Mouse (Mus musculus) heart, embryonic 10.5 days (tissue): ENCODE measurements around the gene Pcmt1. TPM values are rescaled to one million over a fixed set of nuclear protein-coding genes. Genes with fewer than 3 reads are reported as not detected.

Experiments
- DNase-seq: peaks from one replicate; pipeline ENCODE4 v3.0.0-alpha.2; 2017; ENCODE audit warnings: low spot score
- H3K27ac ChIP-seq: fragments of 300-500 bp; sonication (generic); 2 replicates; pipeline ENCODE4 v1.5.1; 2016; ENCODE audit warnings: mild to moderate bottlenecking
- H3K27me3 ChIP-seq: fragments of 300-500 bp; sonication (generic); 2 replicates; pipeline ENCODE4 v1.6.1; 2016; ENCODE audit warnings: mild to moderate bottlenecking; ENCODE audit not compliant: poor library complexity, insufficient read depth, severe bottlenecking
- H3K36me3 ChIP-seq: fragments of 300-500 bp; sonication (generic); 2 replicates; pipeline ENCODE4 v1.6.1; 2016; ENCODE audit warnings: mild to moderate bottlenecking, moderate library complexity
- H3K4me1 ChIP-seq: fragments of 300-500 bp; sonication (generic); 2 replicates; pipeline ENCODE4 v1.6.1; 2016; ENCODE audit warnings: mild to moderate bottlenecking
- H3K4me3 ChIP-seq: fragments of 300-500 bp; sonication (generic); 2 replicates; pipeline ENCODE4 v1.5.1; 2016; ENCODE audit warnings: mild to moderate bottlenecking, moderate library complexity
- H3K9me3 ChIP-seq: fragments of 300-500 bp; sonication (generic); 2 replicates; pipeline ENCODE4 v1.6.1; 2016; ENCODE audit warnings: mild to moderate bottlenecking, moderate library complexity
- WGBS: fragments of 180-500 bp; shearing (Covaris S2); methylation state at CpG from one replicate; pipeline ENCODE4 v1.1.7; 2016; 5-methylcytosine and 5-hydroxymethylcytosine counted together
- polyA plus RNA-seq: library from polyadenylated mRNA; unstranded; fragments of >200 nt; fragmentation: Nextera tagmentation; extraction: Ambion mirVana; gene quantifications from 2 replicates; pipeline ENCODE4 v1.2.1, GENCODE M21; 2016

Gene Pcmt1
- polyA plus RNA-seq, 1 experiment from 2014 or later = 143 TPM

- no peaks in the 10 kb centered on the region for H3K9me3 ChIP-seq
- H3K36me3 ChIP-seq = peaks cover 71% of the 10 kb centered on the region
- H3K27me3 ChIP-seq = no peaks in the 10 kb centered on the region
- no peak for DNase-seq
- H3K4me1 ChIP-seq = no peaks in the 10 kb centered on the region
- no peak overlapping the region for H3K27ac ChIP-seq
- H3K4me3 ChIP-seq = no peak overlapping the region
- WGBS = 72% methylated on average over 1 of the region's 1 CpGs
Observed at GRCm38 (mm10) chr10:7673673-7674072, 7.3 kb downstream of the Pcmt1 start.

GRCm38 (mm10) chr10:7667342-7667802, 13.6 kb downstream of the Pcmt1 start, which contains the start of gene Nup43:
TSS of gene Nup43 (plus strand) at chr10:7667503.
- peaks cover 26% of the 10 kb centered on the region for H3K36me3 ChIP-seq
- under 1% methylated on average over 24 of the region's 24 CpGs for WGBS
- DNase-seq = peak; percentile 95

GRCm38 (mm10) chr10:7664889-7665288, 16.0 kb downstream of the Pcmt1 start:
- 88% methylated on average over 1 of the region's 1 CpGs for WGBS

More at GRCm38 (mm10) chr10:7667342-7667802, 13.6 kb downstream of the Pcmt1 start, which contains the start of gene Nup43:
- peak within 1 kb of the TSS; percentile 89 for H3K4me3 ChIP-seq
- H3K4me1 ChIP-seq = peaks cover 13% of the 10 kb centered on the region
- H3K9me3 ChIP-seq = no peaks in the 10 kb centered on the region
- H3K27ac ChIP-seq = peak within 1 kb of the TSS; percentile 88
- no peaks in the 10 kb centered on the region for H3K27me3 ChIP-seq

DNA sequence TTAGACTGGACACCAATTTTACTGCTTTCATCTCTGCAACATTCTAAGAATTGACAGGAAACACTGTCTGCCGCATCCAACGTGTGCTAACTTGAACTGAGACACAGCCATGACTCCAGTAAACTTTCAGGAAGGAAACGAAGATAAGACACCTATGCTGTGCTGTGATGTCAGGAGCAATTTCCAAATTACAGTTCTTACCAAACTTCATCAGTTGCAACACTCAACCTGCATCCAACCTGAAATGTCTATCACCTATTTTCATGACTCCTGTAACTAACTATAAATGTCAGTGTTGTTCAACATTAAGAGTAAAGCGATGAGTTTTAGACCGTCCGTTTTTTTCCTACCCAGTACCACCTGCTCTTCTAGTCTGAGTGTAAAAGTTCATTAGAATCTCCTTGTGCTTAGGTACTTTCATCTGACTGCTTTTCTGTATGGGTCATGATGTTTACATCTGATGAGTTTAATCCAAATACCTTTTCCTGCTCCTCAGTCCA, 16.9 kb downstream of the Pcmt1 start:
- DNase-seq = no peak
- H3K4me1 ChIP-seq = peaks cover 13% of the 10 kb centered on the region
- H3K4me3 ChIP-seq = peak overlapping the region; percentile 81
- no peaks in the 10 kb centered on the region for H3K9me3 ChIP-seq
- peak overlapping the region; percentile 96 for H3K27ac ChIP-seq
- no peaks in the 10 kb centered on the region for H3K27me3 ChIP-seq
- WGBS = 56% methylated on average over 6 of the region's 6 CpGs
- no peaks in the 10 kb centered on the region for H3K36me3 ChIP-seq

More at GRCm38 (mm10) chr10:7664889-7665288, 16.0 kb downstream of the Pcmt1 start:
- DNase-seq = no peak
- Histone ChIP-seq H3K27ac (no peak overlapping the region), H3K4me3 (no peak overlapping the region), H3K36me3 (peaks cover 5% of the 10 kb centered on the region), H3K4me1 (peaks cover 13% of the 10 kb centered on the region), H3K9me3 (no peaks in the 10 kb centered on the region), H3K27me3 (no peaks in the 10 kb centered on the region)

DNA sequence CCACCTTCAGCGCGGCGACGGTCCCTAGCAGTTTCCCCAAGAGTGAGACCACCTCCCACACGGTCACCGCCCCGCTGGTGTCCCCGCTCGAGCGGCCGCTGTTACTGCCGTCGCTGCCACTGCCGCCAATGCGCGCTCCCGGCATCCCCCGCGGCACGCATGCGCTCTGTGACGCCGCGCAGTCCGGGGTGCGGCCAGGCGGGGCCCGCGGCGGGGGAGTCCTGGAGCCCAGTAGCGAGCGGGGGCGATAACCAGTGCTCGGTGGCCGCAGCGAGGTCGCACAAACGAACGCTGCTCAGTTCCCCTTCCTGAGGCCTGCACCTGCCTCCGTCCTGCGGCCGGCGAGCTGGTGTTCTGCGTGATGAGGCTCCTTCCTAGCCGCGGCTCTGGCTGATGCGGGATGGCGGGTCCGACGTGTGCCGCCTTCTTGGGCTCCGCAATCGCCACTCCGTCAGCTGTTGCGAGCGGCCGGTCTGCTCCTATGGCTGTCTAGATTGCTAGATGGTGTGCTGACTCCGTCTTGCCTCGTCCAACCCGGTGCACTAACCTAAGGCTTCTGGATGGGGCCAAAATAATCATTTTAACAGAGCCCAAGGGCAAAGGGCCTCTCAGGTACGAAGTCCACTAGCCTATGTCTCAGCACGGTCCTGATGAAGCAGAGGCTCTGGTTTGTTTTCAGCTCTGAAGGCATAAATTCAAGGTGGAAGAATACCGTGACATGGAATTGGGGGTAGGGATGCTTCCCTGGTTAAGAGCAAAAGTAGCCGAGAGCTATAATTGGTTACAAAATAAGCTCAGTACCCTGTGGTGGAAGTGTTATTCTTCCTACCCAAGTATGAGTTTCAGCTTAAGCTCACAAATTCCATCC, 17.5 kb downstream of the Pcmt1 start:
- no peaks in the 10 kb centered on the region for H3K36me3 ChIP-seq
- H3K4me1 ChIP-seq = peaks cover 11% of the 10 kb centered on the region
- peak overlapping the region; percentile 81 for H3K4me3 ChIP-seq
- WGBS = under 1% methylated on average over 64 of the region's 64 CpGs
- no peaks in the 10 kb centered on the region for H3K9me3 ChIP-seq
- peak overlapping the region; percentile 96 for H3K27ac ChIP-seq
- peak; percentile 93 for DNase-seq
- no peaks in the 10 kb centered on the region for H3K27me3 ChIP-seq

DNA sequence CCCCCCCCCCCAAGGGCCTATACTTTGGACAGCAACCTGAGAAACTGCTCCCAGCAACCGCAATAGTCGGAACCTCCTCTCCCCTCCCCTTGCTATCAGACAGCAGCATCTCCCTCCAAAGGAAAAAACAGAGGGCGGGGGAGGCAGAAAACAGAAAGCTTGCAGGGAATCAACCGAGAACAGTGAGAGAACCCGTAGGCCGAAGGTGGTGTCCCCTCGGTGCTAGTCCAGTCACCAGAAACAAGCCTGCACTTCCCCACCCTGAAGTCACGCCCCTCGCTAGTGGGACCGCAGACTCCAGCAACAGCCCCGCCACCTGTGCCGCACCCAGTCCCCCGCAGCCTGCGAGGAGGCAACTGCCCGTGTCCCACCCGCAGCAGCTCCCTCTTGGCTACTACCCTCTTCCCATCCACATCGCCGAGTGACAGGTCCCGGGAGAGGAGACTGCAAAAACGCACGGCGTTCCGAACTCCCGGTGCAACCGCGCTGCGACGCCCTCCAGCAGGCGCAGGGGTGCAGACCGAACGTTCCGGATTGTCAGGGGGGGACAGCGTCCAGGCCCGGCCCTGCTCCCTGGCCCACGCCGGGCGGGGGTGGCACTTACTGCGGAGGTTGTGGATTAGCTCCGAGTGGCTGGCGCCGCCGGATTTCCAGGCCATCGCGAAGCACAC, 18.3 kb downstream of the Pcmt1 start:
- peak; percentile 89 for DNase-seq
- H3K27ac ChIP-seq = peak overlapping the region; percentile 96
- peaks cover 6% of the 10 kb centered on the region for H3K4me1 ChIP-seq
- WGBS = under 1% methylated on average over 44 of the region's 44 CpGs
- H3K9me3 ChIP-seq = no peaks in the 10 kb centered on the region
- H3K27me3 ChIP-seq = no peaks in the 10 kb centered on the region
- H3K36me3 ChIP-seq = no peaks in the 10 kb centered on the region
- peak overlapping the region; percentile 81 for H3K4me3 ChIP-seq

GRCm38 (mm10) chr10:7651057-7651456, 29.9 kb downstream of the Pcmt1 start:
- Histone ChIP-seq H3K9me3 (no peaks in the 10 kb centered on the region), H3K4me1 (no peaks in the 10 kb centered on the region), H3K4me3 (no peak overlapping the region), H3K27ac (no peak overlapping the region), H3K36me3 (peaks cover 31% of the 10 kb centered on the region), H3K27me3 (no peaks in the 10 kb centered on the region)
- DNase-seq = peak; percentile 2
- 91% methylated on average over 2 of the region's 2 CpGs for WGBS

DNA sequence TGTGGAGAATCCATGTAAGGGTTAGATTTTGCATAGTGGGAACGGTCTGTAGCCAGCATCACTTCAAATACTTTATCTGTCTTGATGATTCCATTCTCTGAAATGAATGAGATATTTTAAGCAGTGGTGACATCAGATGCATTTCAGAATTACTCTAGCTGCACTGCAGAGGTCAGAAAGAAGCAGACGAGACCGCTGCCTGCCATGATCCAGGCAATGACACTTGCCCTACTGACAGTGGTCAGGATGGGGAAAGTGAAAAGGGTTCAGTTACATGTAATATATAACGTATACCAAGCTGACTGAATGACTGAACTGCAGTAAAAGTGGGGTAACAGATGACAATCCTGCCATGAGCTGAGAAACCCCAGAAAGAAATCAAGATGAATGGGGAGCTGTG, 31.9 kb downstream of the Pcmt1 start:
- H3K9me3 ChIP-seq = no peaks in the 10 kb centered on the region
- peaks cover 44% of the 10 kb centered on the region for H3K36me3 ChIP-seq
- no peak overlapping the region for H3K4me3 ChIP-seq
- WGBS = 86% methylated on average over 4 of the region's 4 CpGs
- no peak for DNase-seq
- no peak overlapping the region for H3K27ac ChIP-seq
- no peaks in the 10 kb centered on the region for H3K4me1 ChIP-seq
- H3K27me3 ChIP-seq = no peaks in the 10 kb centered on the region

- Histone ChIP-seq H3K36me3 (peaks cover 66% of the 10 kb centered on the region), H3K27ac (no peak overlapping the region), H3K4me3 (no peak overlapping the region), H3K9me3 (no peaks in the 10 kb centered on the region), H3K27me3 (no peaks in the 10 kb centered on the region), H3K4me1 (no peaks in the 10 kb centered on the region)
- 85% methylated on average over 2 of the region's 2 CpGs for WGBS
- DNase-seq = no peak
Observed at GRCm38 (mm10) chr10:7645911-7646310, 35.0 kb downstream of the Pcmt1 start.

- 95% methylated on average over 12 of the region's 12 CpGs for WGBS
- H3K4me3 ChIP-seq = no peak overlapping the region
- DNase-seq = no peak
- no peaks in the 10 kb centered on the region for H3K4me1 ChIP-seq
- H3K27ac ChIP-seq = no peak overlapping the region
- no peaks in the 10 kb centered on the region for H3K9me3 ChIP-seq
- H3K36me3 ChIP-seq = peaks cover 79% of the 10 kb centered on the region
- no peaks in the 10 kb centered on the region for H3K27me3 ChIP-seq
Observed at GRCm38 (mm10) chr10:7640366-7640765, 40.6 kb downstream of the Pcmt1 start.

DNA sequence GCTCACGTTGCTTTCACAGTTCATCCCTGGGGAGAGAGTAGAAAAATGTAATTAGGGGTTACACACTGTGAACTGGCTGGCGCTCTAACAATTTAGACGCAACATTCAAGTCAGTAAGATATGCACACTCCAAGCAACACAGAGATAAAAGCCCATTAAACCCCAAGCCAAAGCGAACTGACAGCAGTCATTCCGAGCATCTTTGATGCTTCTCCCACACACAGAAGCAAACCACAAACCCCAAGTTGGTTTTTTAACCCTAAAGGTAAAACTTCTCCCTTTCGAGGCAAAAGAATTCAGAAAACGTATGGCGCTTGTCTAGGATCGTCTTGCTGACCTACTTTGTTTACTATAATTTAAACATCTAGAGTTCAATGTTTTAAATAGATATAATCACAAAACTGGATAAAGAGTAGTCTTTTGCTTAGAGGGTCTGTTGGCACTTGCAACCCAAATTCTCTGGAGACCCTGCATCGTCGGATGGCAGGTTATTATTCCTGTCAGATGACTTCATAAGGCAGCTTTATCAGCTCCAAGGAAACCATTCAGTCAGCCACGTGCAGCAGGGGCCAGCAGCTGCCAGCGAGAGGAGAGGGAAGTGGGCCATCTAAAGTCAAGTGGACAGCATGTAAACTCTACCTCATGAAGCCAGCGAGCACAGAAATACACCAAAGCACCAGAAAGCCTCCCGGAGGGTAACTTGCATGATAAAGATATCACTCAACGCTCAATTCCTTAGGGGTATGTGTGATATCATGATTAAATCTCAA, 49.8 kb downstream of the Pcmt1 start:
- Histone ChIP-seq H3K27me3 (no peaks in the 10 kb centered on the region), H3K4me3 (no peak overlapping the region), H3K4me1 (peaks cover 25% of the 10 kb centered on the region), H3K9me3 (no peaks in the 10 kb centered on the region), H3K27ac (no peak overlapping the region), H3K36me3 (peaks cover 5% of the 10 kb centered on the region; the same call in 1 of the 2 replicates)
- DNase-seq = no peak
- WGBS = 66% methylated on average over 16 of the region's 16 CpGs

DNA sequence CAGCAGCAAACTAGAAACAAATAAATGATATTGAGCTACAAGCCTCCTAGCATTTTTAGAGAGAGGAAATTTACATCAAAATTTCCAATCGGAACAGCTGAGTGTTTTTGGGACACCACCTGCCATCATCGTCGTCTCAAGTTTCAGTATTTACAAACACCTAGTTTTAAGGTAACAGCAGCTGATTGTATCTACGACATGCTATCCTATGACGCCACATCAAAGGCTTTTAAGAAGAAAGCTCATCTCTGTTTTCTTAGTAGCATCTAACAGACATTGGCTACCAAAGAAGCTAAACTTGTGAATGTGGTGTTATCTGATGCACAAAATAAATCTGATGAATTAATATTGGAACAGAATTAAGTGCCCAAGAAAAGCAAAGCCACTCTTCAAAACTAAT, 50.6 kb downstream of the Pcmt1 start:
- no peak overlapping the region for H3K4me3 ChIP-seq
- peaks cover 5% of the 10 kb centered on the region; the same call in 1 of the 2 replicates for H3K36me3 ChIP-seq
- no peaks in the 10 kb centered on the region for H3K9me3 ChIP-seq
- H3K27ac ChIP-seq = no peak overlapping the region
- H3K4me1 ChIP-seq = peaks cover 25% of the 10 kb centered on the region
- 92% methylated on average over 5 of the region's 5 CpGs for WGBS
- no peak for DNase-seq
- no peaks in the 10 kb centered on the region for H3K27me3 ChIP-seq
